Mouse (Mus musculus): ENCODE results near the gene Timp2. TPM values are rescaled to one million over a fixed set of nuclear protein-coding genes. Genes with fewer than 3 reads are reported as not detected.
A peak's percentile ranks its signal among the peaks of the same experiment; 100 is the strongest.

Timp2 gene
- not detected in 2 replicates for total RNA-seq (2014; fragmentation: Nextera tagmentation)
- 0.06 TPM in 1 of 2 replicates, not detected in the other for total RNA-seq (2017)
- polyA plus RNA-seq (2012), result not detected in 2 replicates

GRCm38 (mm10) chr11:118355640-118356039 is at the start of gene Timp2:
Timp2 (minus strand) TSS chr11:118355740.
- Histone ChIP-seq H3K36me3 (replicated peaks) (no peaks in the 10 kb centered on the region), H3K4me3 (ENCODE audit: low read depth, low read length) (no peak within 1 kb of the TSS), H3K9me3 (replicated peaks) (no peaks in the 10 kb centered on the region), H3K4me1 (ENCODE audit: insufficient read depth, low read depth, low read length) (no peaks in the 10 kb centered on the region), H3K27me3 (ENCODE audit: insufficient read depth, low read length) (no peaks in the 10 kb centered on the region)
- ATAC-seq (ENCODE audit: extremely low read depth, insufficient number of reproducible peaks, low FRiP score, poor library complexity, severe bottlenecking) (no peak), DNase-seq (ENCODE audit: low spot score) (no peak)
- TF ChIP-seq POLR2AphosphoS5 (IDR thresholded peaks at IDR 0.05; ENCODE audit: insufficient replicate concordance, low read depth, low read length) (no peak), GATA2 (IDR thresholded peaks at IDR 0.05; ENCODE audit: borderline replicate concordance, low read depth, low read length) (no peak), TAL1 (conservative IDR thresholded peaks at IDR 0.05; ENCODE audit: low read depth, low read length) (no peak), GATA1 (IDR thresholded peaks at IDR 0.05; ENCODE audit: borderline replicate concordance, low read length) (no peak), CTCF (IDR thresholded peaks at IDR 0.05; ENCODE audit: low read depth, low read length) (no peak)

- Histone ChIP-seq H3K27me3 (ENCODE audit: insufficient read depth, low read length) (no peaks in the 10 kb centered on the region), H3K4me1 (ENCODE audit: insufficient read depth, low read depth, low read length) (peaks cover 32% of the 10 kb centered on the region), H3K4me3 (ENCODE audit: low read depth, low read length) (no peak overlapping the region), H3K36me3 (replicated peaks) (peaks cover 58% of the 10 kb centered on the region), H3K9me3 (replicated peaks) (no peaks in the 10 kb centered on the region)
- DNase-seq (ENCODE audit: low spot score) (no peak), ATAC-seq (ENCODE audit: extremely low read depth, insufficient number of reproducible peaks, low FRiP score, poor library complexity, severe bottlenecking) (no peak)
- TF ChIP-seq CTCF (IDR thresholded peaks at IDR 0.05; ENCODE audit: low read depth, low read length), result no peak
- no peak for TF ChIP-seq POLR2AphosphoS5 (IDR thresholded peaks at IDR 0.05; ENCODE audit: insufficient replicate concordance, low read depth, low read length)
- no peak for TF ChIP-seq GATA1 (IDR thresholded peaks at IDR 0.05; ENCODE audit: borderline replicate concordance, low read length)
- TF ChIP-seq GATA2 (IDR thresholded peaks at IDR 0.05; ENCODE audit: borderline replicate concordance, low read depth, low read length), result no peak
- TF ChIP-seq TAL1 (conservative IDR thresholded peaks at IDR 0.05; ENCODE audit: low read depth, low read length), result no peak
Measured at GRCm38 (mm10) chr11:118405311-118405710, 49.8 kb upstream of the Timp2 start.

GRCm38 (mm10) chr11:118403951-118404899 is 48.7 kb upstream of the Timp2 start:
- ATAC-seq (ENCODE audit: extremely low read depth, insufficient number of reproducible peaks, low FRiP score, poor library complexity, severe bottlenecking) (no peak), DNase-seq (ENCODE audit: low spot score) (no peak)
- H3K4me1 ChIP-seq (ENCODE audit: insufficient read depth, low read depth, low read length), result peaks cover 40% of the 10 kb centered on the region
- H3K36me3 ChIP-seq (replicated peaks), result peaks cover 53% of the 10 kb centered on the region
- H3K9me3 ChIP-seq (replicated peaks), result no peaks in the 10 kb centered on the region
- H3K27me3 ChIP-seq (ENCODE audit: insufficient read depth, low read length), result no peaks in the 10 kb centered on the region
- H3K4me3 ChIP-seq (ENCODE audit: low read depth, low read length), result no peak overlapping the region
- TF ChIP-seq GATA1 (IDR thresholded peaks at IDR 0.05; ENCODE audit: borderline replicate concordance, low read length) (no peak), POLR2AphosphoS5 (IDR thresholded peaks at IDR 0.05; ENCODE audit: insufficient replicate concordance, low read depth, low read length) (no peak), CTCF (IDR thresholded peaks at IDR 0.05; ENCODE audit: low read depth, low read length) (no peak), GATA2 (IDR thresholded peaks at IDR 0.05; ENCODE audit: borderline replicate concordance, low read depth, low read length) (no peak)

- no peak for TF ChIP-seq GATA1 (IDR thresholded peaks at IDR 0.05; ENCODE audit: borderline replicate concordance, low read length)
- TF ChIP-seq TAL1 (conservative IDR thresholded peaks at IDR 0.05; ENCODE audit: low read depth, low read length), result no peak
- TF ChIP-seq GATA2 (IDR thresholded peaks at IDR 0.05; ENCODE audit: borderline replicate concordance, low read depth, low read length), result no peak
- no peak for TF ChIP-seq CTCF (IDR thresholded peaks at IDR 0.05; ENCODE audit: low read depth, low read length)
- TF ChIP-seq POLR2AphosphoS5 (IDR thresholded peaks at IDR 0.05; ENCODE audit: insufficient replicate concordance, low read depth, low read length), result no peak
Measured at GRCm38 (mm10) chr11:118403183-118403582, 47.6 kb upstream of the Timp2 start.

GRCm38 (mm10) chr11:118401760-118402280 is 46.3 kb upstream of the Timp2 start, which contains the start of gene Lgals3bp:
Lgals3bp (minus strand) TSS chr11:118402092.
- TF ChIP-seq TAL1 (conservative IDR thresholded peaks at IDR 0.05; ENCODE audit: low read depth, low read length), result no peak
- TF ChIP-seq GATA2 (IDR thresholded peaks at IDR 0.05; ENCODE audit: borderline replicate concordance, low read depth, low read length), result no peak
- no peak for TF ChIP-seq GATA1 (IDR thresholded peaks at IDR 0.05; ENCODE audit: borderline replicate concordance, low read length)
- no peak for TF ChIP-seq POLR2AphosphoS5 (IDR thresholded peaks at IDR 0.05; ENCODE audit: insufficient replicate concordance, low read depth, low read length)
- TF ChIP-seq CTCF (IDR thresholded peaks at IDR 0.05; ENCODE audit: low read depth, low read length), result no peak
- ATAC-seq (ENCODE audit: extremely low read depth, insufficient number of reproducible peaks, low FRiP score, poor library complexity, severe bottlenecking), result peak; percentile 71

More at GRCm38 (mm10) chr11:118403183-118403582, 47.6 kb upstream of the Timp2 start:
- Histone ChIP-seq H3K36me3 (replicated peaks) (peaks cover 53% of the 10 kb centered on the region), H3K9me3 (replicated peaks) (no peaks in the 10 kb centered on the region), H3K4me1 (ENCODE audit: insufficient read depth, low read depth, low read length) (peaks cover 40% of the 10 kb centered on the region), H3K27me3 (ENCODE audit: insufficient read depth, low read length) (0 out of 2 replicates have a peak, but pooled peaks cover 2% of the 10 kb centered on the region), H3K4me3 (ENCODE audit: low read depth, low read length) (no peak overlapping the region)
- no peak for ATAC-seq (ENCODE audit: extremely low read depth, insufficient number of reproducible peaks, low FRiP score, poor library complexity, severe bottlenecking)
- no peak for DNase-seq (ENCODE audit: low spot score)

GRCm38 (mm10) chr11:118401195-118401594 is 45.7 kb upstream of the Timp2 start:
- peaks cover 53% of the 10 kb centered on the region for H3K36me3 ChIP-seq (replicated peaks)
- TF ChIP-seq POLR2AphosphoS5 (IDR thresholded peaks at IDR 0.05; ENCODE audit: insufficient replicate concordance, low read depth, low read length) (no peak), GATA2 (IDR thresholded peaks at IDR 0.05; ENCODE audit: borderline replicate concordance, low read depth, low read length) (no peak), CTCF (IDR thresholded peaks at IDR 0.05; ENCODE audit: low read depth, low read length) (no peak), TAL1 (conservative IDR thresholded peaks at IDR 0.05; ENCODE audit: low read depth, low read length) (no peak), GATA1 (IDR thresholded peaks at IDR 0.05; ENCODE audit: borderline replicate concordance, low read length) (no peak)
- no peak for DNase-seq (ENCODE audit: low spot score)
- no peaks in the 10 kb centered on the region for H3K9me3 ChIP-seq (replicated peaks)
- peaks cover 40% of the 10 kb centered on the region for H3K4me1 ChIP-seq (ENCODE audit: insufficient read depth, low read depth, low read length)
- peak overlapping the region; percentile 58 for H3K4me3 ChIP-seq (ENCODE audit: low read depth, low read length)
- 0 out of 2 replicates have a peak, but pooled peaks cover 2% of the 10 kb centered on the region for H3K27me3 ChIP-seq (ENCODE audit: insufficient read depth, low read length)
- no peak for ATAC-seq (ENCODE audit: extremely low read depth, insufficient number of reproducible peaks, low FRiP score, poor library complexity, severe bottlenecking)

More at GRCm38 (mm10) chr11:118401760-118402280, 46.3 kb upstream of the Timp2 start, which contains the start of gene Lgals3bp:
- DNase-seq (ENCODE audit: low spot score), result peak; percentile 52
- Histone ChIP-seq H3K4me3 (ENCODE audit: low read depth, low read length) (peak within 1 kb of the TSS; percentile 58), H3K9me3 (replicated peaks) (no peaks in the 10 kb centered on the region), H3K4me1 (ENCODE audit: insufficient read depth, low read depth, low read length) (peaks cover 40% of the 10 kb centered on the region), H3K27me3 (ENCODE audit: insufficient read depth, low read length) (0 out of 2 replicates have a peak, but pooled peaks cover 2% of the 10 kb centered on the region), H3K36me3 (replicated peaks) (peaks cover 53% of the 10 kb centered on the region)

All from G1E (cell line).